Mouse (Mus musculus) megakaryocyte, embryonic 14.5 days (primary cell): Measurements from ENCODE around the gene Prmt1. TPM values are rescaled to one million over a fixed set of nuclear protein-coding genes. Genes with fewer than 3 reads are reported as not detected.

Source experiments
- H3K27me3 ChIP-seq: replicated peaks from 2 replicates; pipeline ENCODE3; 2012; ENCODE audit warnings: inconsistent platforms
- H3K36me3 ChIP-seq: replicated peaks from 2 replicates; pipeline ENCODE3; 2012; ENCODE audit warnings: low read length, inconsistent platforms, mixed read lengths
- H3K4me1 ChIP-seq: 2 replicates; pipeline ENCODE4 v1.6.1; 2012; ENCODE audit warnings: inconsistent platforms
- H3K4me3 ChIP-seq: replicated peaks from 2 replicates; pipeline ENCODE3; 2012; ENCODE audit warnings: moderate library complexity, mild to moderate bottlenecking, inconsistent platforms
- H3K9me3 ChIP-seq: 2 replicates; pipeline ENCODE4 v1.6.1; 2012; ENCODE audit warnings: inconsistent platforms
- FLI1 ChIP-seq: IDR thresholded peaks from 2 replicates; pipeline ENCODE4 v1.6.1; 2012; ENCODE audit warnings: low read length, inconsistent platforms, mixed read lengths
- GATA1 ChIP-seq: IDR thresholded peaks from 3 replicates; pipeline ENCODE4 v1.6.1; 2012; ENCODE audit warnings: mixed read lengths, low read length, inconsistent platforms, borderline replicate concordance
- polyA plus RNA-seq: library from polyadenylated mRNA; stranded (reverse); fragments of >175 nt; gene quantifications from 2 replicates; pipeline ENCODE4 v1.2.3, GENCODE M21; 2012; ENCODE audit warnings: low replicate concordance; ENCODE audit not compliant: insufficient read depth

Prmt1 gene
- polyA plus RNA-seq = 7.0 and 74.9 TPM in 2 replicates

DNA sequence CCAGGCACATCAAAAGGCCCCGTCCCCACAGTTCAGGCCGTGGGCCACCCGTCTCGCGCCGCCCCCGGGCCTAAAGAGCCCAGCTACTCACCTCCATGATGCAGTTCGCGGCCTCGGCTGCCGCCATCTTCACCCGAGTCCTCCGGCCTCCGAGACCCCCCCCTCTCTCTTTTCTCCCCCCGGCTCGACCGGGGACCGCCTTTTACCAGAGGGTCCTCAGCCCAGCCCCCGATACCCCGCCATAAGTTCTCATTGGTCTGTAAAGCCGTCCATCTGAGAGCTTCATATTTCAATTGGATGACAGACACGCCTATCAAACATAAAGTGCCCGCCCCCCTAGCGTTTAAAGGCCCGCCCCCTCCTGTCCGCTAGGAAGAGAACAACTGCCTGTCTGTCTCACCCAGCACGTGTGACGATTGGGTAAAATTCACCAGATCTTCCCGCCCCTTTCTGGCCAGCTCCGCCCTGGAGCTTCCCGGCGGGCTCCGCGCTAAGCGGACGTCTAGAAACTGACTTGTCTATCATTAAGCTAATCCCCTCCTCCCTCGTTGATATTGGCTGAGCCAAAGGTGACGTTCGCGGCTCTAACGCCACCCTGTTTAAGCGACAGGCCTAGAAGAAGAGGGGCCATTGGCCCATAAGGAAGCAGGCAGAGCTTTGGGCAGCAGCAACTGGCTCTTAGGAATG is at the start of gene Prmt1:
Prmt1 (minus strand) TSS at position 377 of the 687 bp plus-strand sequence.
- H3K4me3 ChIP-seq = peak within 1 kb of the TSS; percentile 91
- H3K27me3 ChIP-seq = no peaks in the 10 kb centered on the region
- no peaks in the 10 kb centered on the region for H3K9me3 ChIP-seq
- peaks cover 47% of the 10 kb centered on the region for H3K36me3 ChIP-seq
- TF ChIP-seq GATA1 (no peak), FLI1 (no peak)
- H3K4me1 ChIP-seq = peaks cover 59% of the 10 kb centered on the region

DNA sequence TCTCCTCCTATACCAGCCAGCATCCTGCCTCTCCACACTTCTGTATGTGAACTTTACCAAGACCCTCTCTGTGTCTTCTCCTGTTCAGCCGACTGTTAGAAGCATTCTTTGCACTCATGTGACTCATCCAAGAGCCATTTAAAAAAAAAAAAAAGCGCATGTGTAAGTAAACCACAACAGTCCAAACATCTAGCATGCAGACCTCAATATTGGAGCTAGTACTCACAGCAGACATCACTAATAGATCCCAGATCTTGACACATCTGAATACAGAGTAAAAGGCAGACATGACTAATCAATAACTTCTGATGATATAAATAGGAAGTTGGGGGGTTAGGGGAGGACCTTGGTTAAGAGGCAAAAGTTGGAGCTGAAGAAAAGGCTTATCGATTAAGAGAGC is 49.3 kb upstream of the Prmt1 start:
- no peak for TF ChIP-seq FLI1
- no peak for TF ChIP-seq GATA1
- no peak overlapping the region for H3K4me3 ChIP-seq
- H3K27me3 ChIP-seq = no peaks in the 10 kb centered on the region
- H3K4me1 ChIP-seq = peaks cover 15% of the 10 kb centered on the region; the same call in 1 of the 2 replicates
- peaks cover 98% of the 10 kb centered on the region for H3K36me3 ChIP-seq
- H3K9me3 ChIP-seq = no peaks in the 10 kb centered on the region

DNA sequence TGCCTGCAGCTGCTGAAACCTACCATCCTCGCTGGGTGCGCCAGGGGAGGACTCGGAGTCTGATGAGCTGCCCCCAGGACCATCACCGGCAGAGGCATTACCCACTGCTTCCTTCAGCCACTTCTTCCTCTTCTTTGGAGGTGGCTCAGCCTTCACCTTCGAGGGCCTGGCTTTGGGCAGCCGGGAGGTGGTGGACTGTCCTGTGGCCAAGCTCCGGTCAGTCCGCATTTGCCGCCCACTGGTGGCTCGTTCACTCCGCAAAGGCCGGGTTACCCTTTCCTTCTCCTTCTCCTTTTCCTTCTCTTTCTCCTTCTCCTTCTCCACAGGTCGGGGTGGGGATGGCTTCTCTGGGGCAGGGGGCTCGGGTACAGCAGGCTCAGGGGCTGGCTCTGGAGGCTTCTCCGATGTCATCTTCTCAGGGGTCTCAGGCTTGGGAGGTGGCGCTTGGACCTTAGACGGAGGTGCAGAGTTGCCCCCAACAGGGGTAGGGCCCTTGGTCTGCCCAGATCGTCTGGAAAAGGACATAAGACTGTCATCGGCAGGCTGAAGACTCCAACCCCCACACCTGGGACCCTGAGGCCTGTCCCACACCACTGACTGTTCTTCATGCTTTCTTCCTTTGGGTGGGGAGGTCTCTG is 47.5 kb upstream of the Prmt1 start:
- Histone ChIP-seq H3K4me3 (no peak overlapping the region), H3K9me3 (no peaks in the 10 kb centered on the region), H3K27me3 (no peaks in the 10 kb centered on the region), H3K36me3 (peaks cover 99% of the 10 kb centered on the region), H3K4me1 (peaks cover 15% of the 10 kb centered on the region; the same call in 1 of the 2 replicates)
- no peak for TF ChIP-seq FLI1
- TF ChIP-seq GATA1 = no peak

DNA sequence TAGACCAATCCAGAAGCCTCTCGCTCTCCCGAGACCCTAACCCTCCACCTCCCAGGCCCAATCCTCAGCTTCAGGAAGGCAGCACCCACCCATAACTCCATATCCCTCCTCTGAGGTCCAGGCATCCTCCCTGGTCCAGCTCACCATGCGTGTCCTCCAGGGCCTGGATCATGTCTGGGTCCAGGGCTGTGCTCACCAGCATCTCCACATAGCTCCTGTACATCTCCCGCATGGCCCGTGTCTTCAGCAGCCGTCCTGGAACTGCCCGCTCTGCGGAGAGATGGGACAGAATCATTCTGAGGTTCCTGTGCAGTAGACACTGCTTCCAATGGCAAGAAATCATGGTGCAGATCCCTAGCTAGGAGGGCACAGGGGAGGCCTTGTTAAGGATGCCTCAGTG is 44.5 kb upstream of the Prmt1 start:
- TF ChIP-seq FLI1 = no peak
- no peak for TF ChIP-seq GATA1
- peaks cover 3% of the 10 kb centered on the region; the same call in 1 of the 2 replicates for H3K4me1 ChIP-seq
- no peak overlapping the region for H3K4me3 ChIP-seq
- H3K27me3 ChIP-seq = no peaks in the 10 kb centered on the region
- H3K36me3 ChIP-seq = peaks cover 97% of the 10 kb centered on the region
- H3K9me3 ChIP-seq = no peaks in the 10 kb centered on the region

DNA sequence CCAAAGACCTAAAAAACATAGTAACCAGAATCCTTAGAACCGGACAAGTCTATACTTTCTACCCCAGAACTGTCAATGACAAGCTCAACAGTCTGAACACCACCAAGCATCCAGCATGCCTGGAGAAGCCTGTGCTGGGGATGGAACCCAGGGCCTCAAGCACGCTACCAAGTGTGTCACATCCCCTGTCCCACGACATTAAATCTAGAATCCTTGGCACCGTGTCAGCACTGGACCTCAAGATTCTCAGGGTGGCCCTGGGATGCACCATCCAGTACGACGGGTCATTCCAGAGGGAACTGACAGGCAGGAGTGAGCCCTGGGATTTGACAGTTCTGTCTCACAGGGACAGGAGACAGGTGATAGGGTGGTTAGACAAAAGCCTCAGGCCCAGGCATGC is 43.6 kb upstream of the Prmt1 start:
- H3K27me3 ChIP-seq = no peaks in the 10 kb centered on the region
- H3K36me3 ChIP-seq = peaks cover 93% of the 10 kb centered on the region
- peaks cover 3% of the 10 kb centered on the region; the same call in 1 of the 2 replicates for H3K4me1 ChIP-seq
- H3K4me3 ChIP-seq = no peak overlapping the region
- TF ChIP-seq FLI1 (no peak), GATA1 (no peak)
- H3K9me3 ChIP-seq = no peaks in the 10 kb centered on the region

DNA sequence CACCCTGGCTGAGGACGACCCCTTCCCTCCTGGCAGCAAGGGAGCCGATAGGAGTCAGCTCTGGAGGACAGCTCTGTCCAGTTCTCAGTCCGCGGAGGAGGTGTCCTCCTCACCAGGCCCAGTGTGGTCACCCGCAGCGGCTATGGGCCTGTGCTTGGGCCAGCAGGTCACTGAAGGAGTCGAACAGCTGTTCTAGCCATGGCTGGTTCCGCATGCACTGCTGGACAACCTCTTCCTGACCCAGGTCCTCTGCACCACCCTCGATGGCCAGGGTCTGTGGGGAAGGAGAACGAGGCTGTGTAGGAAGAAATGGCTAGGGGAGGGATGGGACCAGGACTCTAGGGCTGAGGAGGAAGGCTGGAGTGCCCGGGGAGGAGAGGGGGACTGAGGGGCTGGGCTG is 42.0 kb upstream of the Prmt1 start:
- Histone ChIP-seq H3K4me3 (no peak overlapping the region), H3K36me3 (peaks cover 79% of the 10 kb centered on the region)

DNA sequence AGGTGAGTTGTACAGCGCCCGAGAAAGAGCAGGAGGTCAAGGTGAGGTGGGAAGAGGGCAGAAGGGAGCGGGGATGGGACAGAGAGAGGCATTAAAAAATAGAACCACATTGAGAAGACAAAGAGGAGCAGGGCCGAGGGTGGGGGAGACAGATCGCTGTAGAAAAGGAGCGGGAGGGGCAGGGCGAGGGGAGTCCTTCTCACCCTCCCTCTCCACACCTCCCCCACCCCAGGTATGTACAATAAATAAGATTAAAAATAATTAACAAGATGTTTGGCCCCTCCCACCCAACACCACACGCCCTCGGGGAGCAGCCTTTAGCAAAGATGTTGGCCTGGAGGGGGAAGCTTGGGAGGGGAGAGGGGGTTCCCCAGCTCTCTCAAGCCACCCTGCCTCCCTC is 41.4 kb upstream of the Prmt1 start:
- peaks cover 75% of the 10 kb centered on the region for H3K36me3 ChIP-seq
- H3K27me3 ChIP-seq = no peaks in the 10 kb centered on the region
- H3K4me1 ChIP-seq = peaks cover 3% of the 10 kb centered on the region; the same call in 1 of the 2 replicates
- H3K9me3 ChIP-seq = no peaks in the 10 kb centered on the region
- H3K4me3 ChIP-seq = no peak overlapping the region
- TF ChIP-seq GATA1 = no peak

More for the DNA sequence above, 42.0 kb upstream of the Prmt1 start:
- Histone ChIP-seq H3K9me3 (no peaks in the 10 kb centered on the region), H3K27me3 (no peaks in the 10 kb centered on the region), H3K4me1 (peaks cover 3% of the 10 kb centered on the region; the same call in 1 of the 2 replicates)
- no peak for TF ChIP-seq FLI1
- no peak for TF ChIP-seq GATA1

DNA sequence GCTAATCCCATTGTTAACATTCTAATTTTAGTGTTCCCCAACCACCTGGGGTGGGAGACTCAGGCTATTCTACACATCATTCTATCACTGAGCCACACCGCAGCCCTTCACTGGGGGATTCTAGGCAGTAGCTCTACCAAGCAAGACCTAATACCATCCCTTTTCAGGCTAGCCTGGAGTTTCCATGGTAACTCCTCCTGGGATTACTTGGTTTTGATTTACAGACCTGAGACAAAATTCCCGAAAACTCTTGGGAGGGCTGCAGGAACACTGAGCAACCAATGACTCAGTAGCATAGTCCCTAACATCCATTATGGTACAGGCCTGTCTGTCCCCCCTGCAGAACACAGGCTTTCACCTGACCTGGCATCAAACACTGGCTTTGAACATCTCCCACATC is 39.9 kb upstream of the Prmt1 start:
- Histone ChIP-seq H3K27me3 (no peaks in the 10 kb centered on the region), H3K4me3 (no peak overlapping the region), H3K36me3 (peaks cover 70% of the 10 kb centered on the region), H3K9me3 (no peaks in the 10 kb centered on the region), H3K4me1 (peaks cover 3% of the 10 kb centered on the region; the same call in 1 of the 2 replicates)
- TF ChIP-seq FLI1 = no peak
- TF ChIP-seq GATA1 = no peak

DNA sequence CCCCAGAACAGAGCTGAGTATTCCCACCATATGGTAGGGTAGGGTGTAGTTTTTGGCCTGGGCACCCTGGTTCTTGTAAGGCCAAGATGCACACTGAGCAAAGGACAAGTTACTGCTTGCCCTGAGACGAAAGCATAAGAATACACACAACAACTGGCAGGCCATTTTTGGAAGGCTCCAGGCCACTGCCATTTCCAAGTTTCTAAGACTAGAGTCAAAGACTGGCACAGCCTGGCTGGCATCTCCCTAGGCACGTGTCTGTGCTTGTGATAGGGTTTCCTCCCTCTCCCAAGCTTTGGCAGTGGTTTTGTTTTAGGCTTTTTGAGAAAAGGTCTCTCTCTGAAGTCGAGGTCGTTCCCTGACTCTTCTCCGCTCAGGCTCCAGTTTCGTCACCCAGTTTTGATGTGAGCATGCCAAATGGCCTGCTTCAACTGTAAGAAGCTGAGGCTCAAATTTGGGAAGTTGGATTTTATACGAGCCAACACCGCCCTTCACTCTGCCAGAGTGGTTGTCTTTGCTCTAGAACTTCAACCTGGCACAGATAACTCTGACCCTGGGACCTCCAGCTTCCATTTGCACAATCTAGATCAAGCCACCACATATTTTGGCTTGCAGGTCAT is 39.3 kb upstream of the Prmt1 start:
- Histone ChIP-seq H3K9me3 (no peaks in the 10 kb centered on the region), H3K36me3 (peaks cover 70% of the 10 kb centered on the region), H3K4me3 (no peak overlapping the region), H3K27me3 (no peaks in the 10 kb centered on the region), H3K4me1 (peaks cover 3% of the 10 kb centered on the region; the same call in 1 of the 2 replicates)
- TF ChIP-seq FLI1 (no peak), GATA1 (no peak)
